Mouse (Mus musculus): Measurements from ENCODE around the gene Siah2. TPM values are rescaled to one million over a fixed set of nuclear protein-coding genes. Genes with fewer than 3 reads are reported as not detected.

Siah2 gene
- total RNA-seq, 1 experiment: 5.8 TPM

- no peaks in the 10 kb centered on the region for H3K36me3 ChIP-seq (ENCODE audit: control insufficient read depth, insufficient read depth, low read length, poor library complexity, severe bottlenecking)
- H3K9me3 ChIP-seq (ENCODE audit: control insufficient read depth, insufficient read depth, low read depth, low read length): no peaks in the 10 kb centered on the region
- no peak for TF ChIP-seq ZC3H11A (IDR thresholded peaks at IDR 0.05; ENCODE audit: borderline replicate concordance, low read depth, low read length)
- no peak for TF ChIP-seq MAFK (IDR thresholded peaks at IDR 0.05; ENCODE audit: insufficient read depth, low read depth, low read length)
- TF ChIP-seq ZNF384 (IDR thresholded peaks at IDR 0.05; ENCODE audit: low read depth, low read length): no peak
- TF ChIP-seq HCFC1 (IDR thresholded peaks at IDR 0.05; ENCODE audit: borderline replicate concordance, insufficient read depth, low read length): no peak
- in situ Hi-C loops (cut with MboI; ENCODE audit: low sequenced_read_pairs in 2 of 2, unreplicated experiment in 2 of 2): no loop called here
- no peak overlapping the region for H3K27ac ChIP-seq (ENCODE audit: insufficient read depth, low read depth, low read length, poor library complexity, severe bottlenecking)
- H3K4me1 ChIP-seq (ENCODE audit: control insufficient read depth in 2 of 2, insufficient read depth in 2 of 2, low read length in 2 of 2, poor library complexity in 1 of 2): no peaks in the 10 kb centered on the region
- no peak overlapping the region for H3K9ac ChIP-seq (ENCODE audit: insufficient read depth, low read depth, low read length, poor library complexity, severe bottlenecking)
- DNase-seq (ENCODE audit: low read depth, low spot score): no peak
- H3K4me3 ChIP-seq (ENCODE audit: insufficient read depth in 1 of 2, low read depth in 1 of 2, low read length in 2 of 2, poor library complexity in 1 of 2, severe bottlenecking in 1 of 2): no peak overlapping the region
These were observed 32.6 kb upstream of the Siah2 start for GRCm38 (mm10) chr3:58724815-58725214.

- in situ Hi-C loops (cut with MboI; ENCODE audit: low sequenced_read_pairs in 2 of 2, unreplicated experiment in 2 of 2): no loop called here
- no peaks in the 10 kb centered on the region for H3K9me3 ChIP-seq (ENCODE audit: control insufficient read depth, insufficient read depth, low read depth, low read length)
These were observed 31.5 kb upstream of the Siah2 start for GRCm38 (mm10) chr3:58723656-58724055.

GRCm38 (mm10) chr3:58719461-58720230, 27.4 kb upstream of the Siah2 start:
- in situ Hi-C loops (cut with MboI; ENCODE audit: low sequenced_read_pairs in 2 of 2, unreplicated experiment in 2 of 2): no loop called here
- no peaks in the 10 kb centered on the region for H3K9me3 ChIP-seq (ENCODE audit: control insufficient read depth, insufficient read depth, low read depth, low read length)
- TF ChIP-seq ZC3H11A (IDR thresholded peaks at IDR 0.05; ENCODE audit: borderline replicate concordance, low read depth, low read length): no peak
- TF ChIP-seq CHD2 (IDR thresholded peaks at IDR 0.05; ENCODE audit: low read depth, low read length): no peak
- no peak for TF ChIP-seq ZNF384 (IDR thresholded peaks at IDR 0.05; ENCODE audit: low read depth, low read length)
- TF ChIP-seq MAFK (IDR thresholded peaks at IDR 0.05; ENCODE audit: insufficient read depth, low read depth, low read length): no peak
- TF ChIP-seq HCFC1 (IDR thresholded peaks at IDR 0.05; ENCODE audit: borderline replicate concordance, insufficient read depth, low read length): no peak
- no peaks in the 10 kb centered on the region for H3K36me3 ChIP-seq (ENCODE audit: control insufficient read depth, insufficient read depth, low read length, poor library complexity, severe bottlenecking)
- no peaks in the 10 kb centered on the region for H3K4me1 ChIP-seq (ENCODE audit: control insufficient read depth in 2 of 2, insufficient read depth in 2 of 2, low read length in 2 of 2, poor library complexity in 1 of 2)
- no peak overlapping the region for H3K27ac ChIP-seq (ENCODE audit: insufficient read depth, low read depth, low read length, poor library complexity, severe bottlenecking)
- DNase-seq (ENCODE audit: low read depth, low spot score): no peak
- no peak overlapping the region for H3K9ac ChIP-seq (ENCODE audit: insufficient read depth, low read depth, low read length, poor library complexity, severe bottlenecking)
- H3K4me3 ChIP-seq (ENCODE audit: insufficient read depth in 1 of 2, low read depth in 1 of 2, low read length in 2 of 2, poor library complexity in 1 of 2, severe bottlenecking in 1 of 2): no peak overlapping the region

More at GRCm38 (mm10) chr3:58723656-58724055, 31.5 kb upstream of the Siah2 start:
- DNase-seq (ENCODE audit: low read depth, low spot score): no peak
- no peak overlapping the region for H3K9ac ChIP-seq (ENCODE audit: insufficient read depth, low read depth, low read length, poor library complexity, severe bottlenecking)
- no peaks in the 10 kb centered on the region for H3K4me1 ChIP-seq (ENCODE audit: control insufficient read depth in 2 of 2, insufficient read depth in 2 of 2, low read length in 2 of 2, poor library complexity in 1 of 2)
- TF ChIP-seq ZC3H11A (IDR thresholded peaks at IDR 0.05; ENCODE audit: borderline replicate concordance, low read depth, low read length) (no peak), CHD2 (IDR thresholded peaks at IDR 0.05; ENCODE audit: low read depth, low read length) (no peak), HCFC1 (IDR thresholded peaks at IDR 0.05; ENCODE audit: borderline replicate concordance, insufficient read depth, low read length) (no peak), MAFK (IDR thresholded peaks at IDR 0.05; ENCODE audit: insufficient read depth, low read depth, low read length) (no peak), ZNF384 (IDR thresholded peaks at IDR 0.05; ENCODE audit: low read depth, low read length) (no peak)
- H3K4me3 ChIP-seq (ENCODE audit: insufficient read depth in 1 of 2, low read depth in 1 of 2, low read length in 2 of 2, poor library complexity in 1 of 2, severe bottlenecking in 1 of 2): no peak overlapping the region
- H3K36me3 ChIP-seq (ENCODE audit: control insufficient read depth, insufficient read depth, low read length, poor library complexity, severe bottlenecking): no peaks in the 10 kb centered on the region
- H3K27ac ChIP-seq (ENCODE audit: insufficient read depth, low read depth, low read length, poor library complexity, severe bottlenecking): no peak overlapping the region

- Histone ChIP-seq H3K27ac (ENCODE audit: insufficient read depth, low read depth, low read length, poor library complexity, severe bottlenecking) (no peak overlapping the region), H3K9ac (ENCODE audit: insufficient read depth, low read depth, low read length, poor library complexity, severe bottlenecking) (no peak overlapping the region), H3K9me3 (ENCODE audit: control insufficient read depth, insufficient read depth, low read depth, low read length) (no peaks in the 10 kb centered on the region), H3K4me3 (ENCODE audit: insufficient read depth in 1 of 2, low read depth in 1 of 2, low read length in 2 of 2, poor library complexity in 1 of 2, severe bottlenecking in 1 of 2) (no peak overlapping the region), H3K36me3 (ENCODE audit: control insufficient read depth, insufficient read depth, low read length, poor library complexity, severe bottlenecking) (no peaks in the 10 kb centered on the region), H3K4me1 (ENCODE audit: control insufficient read depth in 2 of 2, insufficient read depth in 2 of 2, low read length in 2 of 2, poor library complexity in 1 of 2) (no peaks in the 10 kb centered on the region)
- TF ChIP-seq ZNF384 (IDR thresholded peaks at IDR 0.05; ENCODE audit: low read depth, low read length) (no peak), HCFC1 (IDR thresholded peaks at IDR 0.05; ENCODE audit: borderline replicate concordance, insufficient read depth, low read length) (no peak), CHD2 (IDR thresholded peaks at IDR 0.05; ENCODE audit: low read depth, low read length) (no peak), MAFK (IDR thresholded peaks at IDR 0.05; ENCODE audit: insufficient read depth, low read depth, low read length) (no peak), ZC3H11A (IDR thresholded peaks at IDR 0.05; ENCODE audit: borderline replicate concordance, low read depth, low read length) (no peak)
- DNase-seq (ENCODE audit: low read depth, low spot score): no peak
- in situ Hi-C loops (cut with MboI; ENCODE audit: low sequenced_read_pairs in 2 of 2, unreplicated experiment in 2 of 2): no loop called here
These were observed 24.5 kb upstream of the Siah2 start for GRCm38 (mm10) chr3:58716705-58717104.

Measured in ES-E14 (cell line).